Mouse (Mus musculus) embryonic facial prominence, embryonic 12.5 days (tissue): Measurements from ENCODE around the gene Bcl10. TPM values are rescaled to one million over a fixed set of nuclear protein-coding genes. Genes with fewer than 3 reads are reported as not detected.
"Not testable (repeated sequence)": the region's sequence is repeated elsewhere in the genome, so short reads cannot be mapped to it uniquely, and the experiment has no call there.

Source experiments
- ATAC-seq: fragments of 200-750 bp; cut with Nextera tagmentation; 2 replicates; pipeline ENCODE4 v1.8.0; 2017; ENCODE audit not compliant: insufficient number of reproducible peaks, insufficient read depth, low FRiP score, low TSS enrichment
- H3K27ac ChIP-seq: fragments of 300-500 bp; sonication (generic); 2 replicates; pipeline ENCODE4 v1.5.1; 2016; ENCODE audit warnings: mild to moderate bottlenecking
- H3K27me3 ChIP-seq: fragments of 300-500 bp; sonication (generic); 2 replicates; pipeline ENCODE4 v1.6.1; 2016; ENCODE audit warnings: mild to moderate bottlenecking, moderate library complexity
- H3K36me3 ChIP-seq: fragments of 300-500 bp; sonication (generic); 2 replicates; pipeline ENCODE4 v1.6.1; 2016; ENCODE audit warnings: mild to moderate bottlenecking
- H3K4me1 ChIP-seq: fragments of 300-500 bp; sonication (generic); 2 replicates; pipeline ENCODE4 v1.6.1; 2016
- H3K4me2 ChIP-seq: fragments of 300-500 bp; sonication (generic); replicated peaks from 2 replicates; pipeline ENCODE4 v1.6.1; 2016; ENCODE audit warnings: mild to moderate bottlenecking, moderate library complexity
- H3K4me3 ChIP-seq: fragments of 300-500 bp; sonication (generic); 2 replicates; pipeline ENCODE4 v1.5.1; 2016; ENCODE audit warnings: mild to moderate bottlenecking
- H3K9ac ChIP-seq: fragments of 300-500 bp; sonication (generic); 2 replicates; pipeline ENCODE4 v1.6.1; 2016; ENCODE audit warnings: mild to moderate bottlenecking, moderate library complexity
- H3K9me3 ChIP-seq: fragments of 300-500 bp; sonication (generic); 2 replicates; pipeline ENCODE4 v1.6.1; 2016; ENCODE audit warnings: mild to moderate bottlenecking, moderate library complexity
- WGBS: fragments of 180-500 bp; shearing (Covaris S2); methylation state at CpG from one replicate; pipeline ENCODE4 v1.1.7; 2016; 5-methylcytosine and 5-hydroxymethylcytosine counted together
- polyA plus RNA-seq: library from polyadenylated mRNA; unstranded; fragments of >200 nt; fragmentation: Nextera tagmentation; extraction: Ambion mirVana; gene quantifications from 2 replicates; pipeline ENCODE4 v1.2.1, GENCODE M21; 2016

Bcl10 gene
- polyA plus RNA-seq: 44.9 and 52.7 TPM in 2 replicates

- peak within 1 kb of the TSS; percentile 50 for H3K4me2 ChIP-seq
- WGBS: 26% methylated on average over 11 of the region's 11 CpGs
- H3K4me1 ChIP-seq: peaks cover 17% of the 10 kb centered on the region
- no peak within 1 kb of the TSS for H3K9ac ChIP-seq
- peak within 1 kb of the TSS; percentile 89 for H3K4me3 ChIP-seq
- no peaks in the 10 kb centered on the region for H3K27me3 ChIP-seq
- no peaks in the 10 kb centered on the region for H3K9me3 ChIP-seq
- no peak for ATAC-seq
- H3K36me3 ChIP-seq: no peaks in the 10 kb centered on the region
- peak within 1 kb of the TSS; percentile 86 for H3K27ac ChIP-seq
These were observed at the start of gene Bcl10 for GRCm38 (mm10) chr3:145922019-145922854. Gene Bcl10, plus strand, starts transcription at chr3:145922804.

DNA sequence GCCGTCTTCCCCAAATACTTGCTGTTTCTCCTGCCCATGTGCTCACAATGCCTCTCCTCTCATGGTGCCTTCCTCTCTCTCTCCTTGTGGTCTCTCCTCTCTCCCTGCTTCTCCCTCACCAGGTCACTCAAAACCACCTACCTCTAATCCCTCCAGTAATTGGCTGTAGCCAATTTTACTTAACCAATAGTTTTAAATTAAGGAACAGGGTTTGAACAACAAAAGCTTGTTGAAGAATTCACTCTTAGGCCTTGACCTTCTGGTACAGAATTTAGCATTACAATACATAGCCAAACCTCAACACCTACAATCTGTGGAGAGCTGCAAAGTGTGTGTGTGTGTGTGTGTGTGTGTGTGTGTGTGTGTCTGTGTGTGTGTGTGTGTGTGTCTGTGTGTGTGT is 49.3 kb upstream of the Bcl10 start:
- Histone ChIP-seq H3K4me3 (no peak overlapping the region), H3K27me3 (no peaks in the 10 kb centered on the region), H3K4me2 (no peak overlapping the region), H3K9me3 (no peaks in the 10 kb centered on the region), H3K36me3 (no peaks in the 10 kb centered on the region), H3K9ac (no peak overlapping the region), H3K4me1 (no peaks in the 10 kb centered on the region), H3K27ac (no peak overlapping the region)
- 100% methylated on average over 1 of the region's 1 CpGs for WGBS
- ATAC-seq: no peak

- H3K4me3 ChIP-seq: no peak overlapping the region
- no peak overlapping the region for H3K9ac ChIP-seq
- H3K36me3 ChIP-seq: no peaks in the 10 kb centered on the region
- WGBS: 88% methylated on average over 4 of the region's 4 CpGs
- no peak overlapping the region for H3K4me2 ChIP-seq
- H3K27me3 ChIP-seq: no peaks in the 10 kb centered on the region
- no peak for ATAC-seq
- no peaks in the 10 kb centered on the region for H3K9me3 ChIP-seq
- no peaks in the 10 kb centered on the region for H3K4me1 ChIP-seq
- no peak overlapping the region for H3K27ac ChIP-seq
These were observed 48.5 kb upstream of the Bcl10 start for GRCm38 (mm10) chr3:145874126-145874525.

DNA sequence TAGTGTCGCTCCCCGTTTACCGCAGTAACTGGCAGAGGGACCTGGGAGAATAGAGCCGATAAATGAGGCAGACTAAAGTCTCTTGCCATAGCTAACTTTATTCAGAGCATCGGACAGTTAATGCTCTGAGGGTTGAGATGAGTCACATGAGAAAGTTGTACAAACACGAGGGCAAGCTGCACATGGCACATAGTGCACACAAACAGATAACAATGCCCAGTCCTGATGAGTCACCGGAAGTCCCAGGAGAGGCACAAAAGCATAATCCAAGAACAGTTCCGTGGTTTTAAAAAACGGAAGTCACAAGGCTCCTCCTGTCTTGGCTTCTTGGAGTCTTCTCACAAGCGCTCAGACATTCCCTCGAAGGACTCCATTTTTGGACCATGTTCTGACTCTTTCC is 46.5 kb upstream of the Bcl10 start:
- H3K27ac ChIP-seq: no peak overlapping the region

GRCm38 (mm10) chr3:145878867-145879266 is 43.7 kb upstream of the Bcl10 start:
- not testable (repeated sequence) for H3K9ac ChIP-seq, H3K4me3 ChIP-seq, H3K27me3 ChIP-seq, H3K9me3 ChIP-seq, H3K4me2 ChIP-seq, ATAC-seq, H3K4me1 ChIP-seq, H3K27ac ChIP-seq, H3K36me3 ChIP-seq
- 91% methylated on average over 14 of the region's 14 CpGs for WGBS

More for the DNA sequence above, 46.5 kb upstream of the Bcl10 start:
- no peaks in the 10 kb centered on the region for H3K9me3 ChIP-seq
- no peaks in the 10 kb centered on the region for H3K36me3 ChIP-seq
- WGBS: 88% methylated on average over 11 of the region's 11 CpGs
- H3K4me2 ChIP-seq: no peak overlapping the region
- H3K9ac ChIP-seq: no peak overlapping the region
- no peaks in the 10 kb centered on the region for H3K4me1 ChIP-seq
- no peaks in the 10 kb centered on the region for H3K27me3 ChIP-seq
- ATAC-seq: no peak
- no peak overlapping the region for H3K4me3 ChIP-seq

DNA sequence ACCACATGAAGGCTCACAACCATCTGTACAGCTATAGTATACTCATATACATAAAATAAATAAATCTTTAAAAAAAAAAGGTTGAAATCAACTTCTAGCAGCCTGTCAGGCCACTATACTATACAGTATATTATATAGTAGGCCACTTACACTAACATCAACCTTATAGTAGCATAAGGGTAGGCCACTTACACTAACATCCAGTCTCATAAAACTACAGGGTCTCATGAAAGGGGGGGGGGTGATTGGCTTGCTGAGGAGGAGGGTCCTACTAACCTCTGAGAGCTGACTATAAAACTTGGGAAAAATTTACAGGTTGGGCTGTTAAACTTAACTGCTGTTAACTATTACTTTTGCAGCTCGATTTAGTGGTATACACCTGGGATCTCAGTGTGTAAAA is 42.3 kb upstream of the Bcl10 start:
- no peak overlapping the region for H3K4me2 ChIP-seq
- no peak for ATAC-seq
- no peaks in the 10 kb centered on the region for H3K9me3 ChIP-seq
- no peaks in the 10 kb centered on the region for H3K27me3 ChIP-seq
- H3K36me3 ChIP-seq: no peaks in the 10 kb centered on the region
- H3K4me1 ChIP-seq: peaks cover under 1% of the 10 kb centered on the region
- H3K4me3 ChIP-seq: no peak overlapping the region
- no peak overlapping the region for H3K9ac ChIP-seq
- WGBS: 81% methylated on average over 1 of the region's 1 CpGs
- H3K27ac ChIP-seq: no peak overlapping the region

- no peaks in the 10 kb centered on the region for H3K9me3 ChIP-seq
- no peak overlapping the region for H3K9ac ChIP-seq
- peaks cover 14% of the 10 kb centered on the region for H3K4me1 ChIP-seq
- no peaks in the 10 kb centered on the region for H3K36me3 ChIP-seq
- 81% methylated on average over 15 of the region's 15 CpGs for WGBS
- no peak for ATAC-seq
- no peaks in the 10 kb centered on the region for H3K27me3 ChIP-seq
- H3K4me3 ChIP-seq: no peak overlapping the region
- no peak overlapping the region for H3K4me2 ChIP-seq
- no peak overlapping the region for H3K27ac ChIP-seq
These were observed 40.3 kb upstream of the Bcl10 start for GRCm38 (mm10) chr3:145882076-145882874.

GRCm38 (mm10) chr3:145883233-145883632 is 39.4 kb upstream of the Bcl10 start:
- WGBS: 54% methylated on average over 2 of the region's 2 CpGs
- no peak overlapping the region for H3K4me3 ChIP-seq
- peaks cover 14% of the 10 kb centered on the region for H3K4me1 ChIP-seq
- peak; percentile 59; the same call in 1 of the 2 replicates for ATAC-seq
- H3K4me2 ChIP-seq: no peak overlapping the region
- no peak overlapping the region for H3K27ac ChIP-seq
- H3K27me3 ChIP-seq: no peaks in the 10 kb centered on the region
- H3K9ac ChIP-seq: no peak overlapping the region
- H3K9me3 ChIP-seq: no peaks in the 10 kb centered on the region
- no peaks in the 10 kb centered on the region for H3K36me3 ChIP-seq

GRCm38 (mm10) chr3:145885376-145885775 is 37.2 kb upstream of the Bcl10 start:
- no peak for ATAC-seq
- WGBS: 61% methylated on average over 4 of the region's 4 CpGs
- Histone ChIP-seq H3K27me3 (no peaks in the 10 kb centered on the region), H3K9ac (no peak overlapping the region), H3K36me3 (no peaks in the 10 kb centered on the region), H3K9me3 (no peaks in the 10 kb centered on the region), H3K4me3 (no peak overlapping the region), H3K27ac (no peak overlapping the region), H3K4me2 (no peak overlapping the region), H3K4me1 (peaks cover 14% of the 10 kb centered on the region)

DNA sequence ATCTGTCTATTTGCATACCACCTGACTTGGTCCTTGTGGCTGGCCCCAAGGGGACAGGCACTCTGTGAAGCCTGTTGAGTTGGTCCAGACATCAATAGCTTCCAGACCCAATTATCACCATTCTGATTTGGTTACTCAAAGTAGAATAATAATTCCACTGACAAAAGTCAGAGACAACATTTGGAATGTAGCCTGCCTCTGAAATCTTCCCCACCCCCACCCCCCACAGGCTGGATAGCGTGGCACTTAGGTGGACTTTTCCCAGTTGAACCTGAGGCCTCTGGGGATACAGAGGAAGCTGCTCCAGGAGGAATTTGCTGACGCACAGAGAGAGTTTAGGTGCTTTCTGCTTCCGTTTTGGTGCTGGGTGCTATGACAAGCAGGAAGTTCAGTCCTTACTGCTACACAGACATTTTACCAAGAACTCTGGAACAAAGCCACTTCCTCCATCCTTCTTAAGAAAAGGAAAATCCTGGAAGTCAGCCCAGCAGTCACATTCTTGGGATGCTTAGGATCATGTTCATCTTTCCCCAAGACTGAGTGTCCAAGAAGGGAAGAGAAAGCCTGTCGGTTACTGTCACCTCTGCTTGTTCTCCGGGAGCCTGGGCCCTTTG is 36.6 kb upstream of the Bcl10 start:
- no peak for ATAC-seq
- Histone ChIP-seq H3K4me3 (no peak overlapping the region), H3K27ac (no peak overlapping the region), H3K9ac (no peak overlapping the region), H3K36me3 (no peaks in the 10 kb centered on the region), H3K4me1 (peaks cover 14% of the 10 kb centered on the region), H3K27me3 (no peaks in the 10 kb centered on the region), H3K9me3 (no peaks in the 10 kb centered on the region), H3K4me2 (no peak overlapping the region)
- WGBS: 35% methylated on average over 5 of the region's 5 CpGs

GRCm38 (mm10) chr3:145887430-145887971 is 35.1 kb upstream of the Bcl10 start:
- ATAC-seq: no peak
- H3K4me2 ChIP-seq: no peak overlapping the region
- H3K9ac ChIP-seq: no peak overlapping the region
- no peaks in the 10 kb centered on the region for H3K36me3 ChIP-seq
- H3K27me3 ChIP-seq: no peaks in the 10 kb centered on the region
- H3K27ac ChIP-seq: no peak overlapping the region
- WGBS: 71% methylated on average over 6 of the region's 6 CpGs
- H3K4me3 ChIP-seq: no peak overlapping the region
- H3K4me1 ChIP-seq: peaks cover 14% of the 10 kb centered on the region
- no peaks in the 10 kb centered on the region for H3K9me3 ChIP-seq
